Mouse (Mus musculus): Measurements from ENCODE around the gene Klhl8.

Klhl8 gene

GRCm38 (mm10) chr5:103813997-103814542 is 97.0 kb downstream of the Klhl8 start:
- no peak for DNase-seq (ENCODE audit: low spot score in 2 of 2)

- no peak for DNase-seq (ENCODE audit: low spot score in 2 of 2)
These were observed 97.8 kb downstream of the Klhl8 start for GRCm38 (mm10) chr5:103813291-103813690.
